Mouse (Mus musculus) C2C12 (cell line): ENCODE results near the gene Kank3. TPM values are rescaled to one million over a fixed set of nuclear protein-coding genes. Genes with fewer than 3 reads are reported as not detected.
A peak's percentile ranks its signal among the peaks of the same experiment; 100 is the strongest.

Source experiments
- H3K27me3 ChIP-seq: one replicate; pipeline ENCODE4 v1.6.1; 2011; ENCODE audit not compliant: control insufficient read depth, insufficient read depth, insufficient read length
- H3K36me3 ChIP-seq: one replicate; pipeline ENCODE4 v1.6.1; 2011; ENCODE audit not compliant: control insufficient read depth, insufficient read depth
- H3K4me3 ChIP-seq: one replicate; pipeline ENCODE4 v1.5.1; 2011; ENCODE audit warnings: mild to moderate bottlenecking, control low read depth; ENCODE audit not compliant: poor library complexity, insufficient read depth, severe bottlenecking
- H3K79me2 ChIP-seq: one replicate; pipeline ENCODE4 v1.6.1; 2011; ENCODE audit not compliant: control insufficient read depth, insufficient read depth
- H3K79me3 ChIP-seq: one replicate; pipeline ENCODE4 v1.6.1; 2011; ENCODE audit warnings: low read depth, control low read depth
- H3ac ChIP-seq: one replicate; pipeline ENCODE3; 2011; ENCODE audit warnings: low read depth; ENCODE audit not compliant: control insufficient read depth, insufficient read length
- CEBPB ChIP-seq: IDR thresholded peaks from one replicate; pipeline ENCODE4 v1.6.1; 2011; ENCODE audit warnings: low read depth, mild to moderate bottlenecking, control low read depth, moderate library complexity
- CTCF ChIP-seq: IDR thresholded peaks from one replicate; pipeline ENCODE4 v1.5.1; 2011; ENCODE audit not compliant: control insufficient read depth, insufficient read depth, insufficient read length
- FOSL1 ChIP-seq: IDR thresholded peaks from one replicate; pipeline ENCODE4 v1.8.0; 2011; ENCODE audit warnings: mild to moderate bottlenecking, low read length; ENCODE audit not compliant: poor library complexity, insufficient read depth, severe bottlenecking
- MAX ChIP-seq: IDR thresholded peaks from one replicate; pipeline ENCODE4 v1.6.1; 2011; ENCODE audit warnings: mild to moderate bottlenecking, control low read depth
- MYOD1 ChIP-seq: IDR thresholded peaks from one replicate; pipeline ENCODE4 v1.6.1; 2011; ENCODE audit warnings: low read depth; ENCODE audit not compliant: control insufficient read depth, insufficient read length
- MYOG ChIP-seq: IDR thresholded peaks from one replicate; pipeline ENCODE4 v1.6.1; 2011; ENCODE audit not compliant: control insufficient read depth, insufficient read length; ENCODE audit errors: extremely low read depth
- USF1 ChIP-seq: IDR thresholded peaks from one replicate; pipeline ENCODE4 v1.6.1; 2011; ENCODE audit warnings: low read depth, mild to moderate bottlenecking, control low read depth, moderate library complexity
- polyA plus RNA-seq: library from polyadenylated mRNA; unstranded; fragments of >200 nt; fragmentation: generic; extraction: Trizol; gene quantifications from one replicate; pipeline ENCODE4 v1.2.1, GENCODE M21; 2012; ENCODE audit warnings: missing spikeins

Kank3 gene
- polyA plus RNA-seq, 1 experiment: 5.0 TPM

DNA sequence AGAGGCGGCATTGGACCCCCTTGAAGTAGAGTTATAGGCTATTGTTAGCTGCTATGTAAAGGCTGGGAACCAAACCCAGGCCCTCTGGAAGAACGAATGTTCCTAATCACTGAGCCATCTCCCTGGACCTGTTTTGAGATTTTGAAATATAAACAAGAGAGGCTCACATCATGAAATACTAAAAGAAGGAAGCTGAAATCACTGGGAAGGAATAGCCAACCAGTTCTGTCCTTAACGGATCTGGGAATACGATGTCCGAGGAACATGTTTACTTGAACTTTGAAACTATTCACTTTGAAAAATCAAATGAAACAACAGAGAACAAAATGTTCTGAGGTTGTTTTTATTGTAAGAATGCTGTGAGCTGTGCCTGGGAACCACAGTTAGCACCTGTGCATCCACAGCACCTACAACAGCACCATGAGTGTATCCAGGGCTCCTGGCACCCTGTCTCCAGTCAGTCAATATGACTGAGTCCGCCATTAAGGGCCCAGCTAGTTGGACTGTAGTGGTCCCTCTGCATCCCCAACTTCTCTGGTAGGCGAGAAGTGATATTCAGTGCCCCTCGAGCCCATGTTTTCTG, 35.7 kb upstream of the Kank3 start:
- peaks cover 48% of the 10 kb centered on the region for H3K36me3 ChIP-seq
- peaks cover 29% of the 10 kb centered on the region for H3K79me2 ChIP-seq
- TF ChIP-seq MAX: no peak
- TF ChIP-seq CTCF: no peak
- TF ChIP-seq MYOD1: no peak
- TF ChIP-seq MYOG: no peak
- no peak for TF ChIP-seq USF1
- no peak overlapping the region for H3ac ChIP-seq
- no peak overlapping the region for H3K4me3 ChIP-seq
- peaks cover 10% of the 10 kb centered on the region for H3K79me3 ChIP-seq
- no peaks in the 10 kb centered on the region for H3K27me3 ChIP-seq

DNA sequence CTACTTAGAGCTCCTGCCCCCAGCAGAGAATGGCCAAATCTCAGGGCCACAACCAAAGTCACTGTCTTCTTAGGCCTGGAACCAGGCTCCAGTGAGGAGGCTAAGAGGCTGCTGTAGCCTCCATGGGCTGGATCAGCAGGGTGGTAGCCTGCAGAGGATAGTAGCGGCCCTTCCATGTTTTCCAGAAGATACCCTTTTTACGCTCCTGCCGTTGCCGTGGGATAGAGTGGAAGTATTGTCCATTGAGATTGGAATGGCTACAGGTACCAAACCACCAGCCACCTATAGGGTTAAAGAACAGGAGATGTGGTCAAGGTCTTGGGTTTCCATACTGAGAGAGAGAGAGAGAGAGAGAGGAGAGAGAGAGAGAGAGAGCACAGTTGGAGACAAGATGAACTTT, 35.0 kb upstream of the Kank3 start:
- TF ChIP-seq MYOG (no peak), USF1 (no peak), CEBPB (no peak), CTCF (no peak), MAX (no peak), FOSL1 (no peak), MYOD1 (no peak)
- H3K36me3 ChIP-seq: peaks cover 48% of the 10 kb centered on the region

DNA sequence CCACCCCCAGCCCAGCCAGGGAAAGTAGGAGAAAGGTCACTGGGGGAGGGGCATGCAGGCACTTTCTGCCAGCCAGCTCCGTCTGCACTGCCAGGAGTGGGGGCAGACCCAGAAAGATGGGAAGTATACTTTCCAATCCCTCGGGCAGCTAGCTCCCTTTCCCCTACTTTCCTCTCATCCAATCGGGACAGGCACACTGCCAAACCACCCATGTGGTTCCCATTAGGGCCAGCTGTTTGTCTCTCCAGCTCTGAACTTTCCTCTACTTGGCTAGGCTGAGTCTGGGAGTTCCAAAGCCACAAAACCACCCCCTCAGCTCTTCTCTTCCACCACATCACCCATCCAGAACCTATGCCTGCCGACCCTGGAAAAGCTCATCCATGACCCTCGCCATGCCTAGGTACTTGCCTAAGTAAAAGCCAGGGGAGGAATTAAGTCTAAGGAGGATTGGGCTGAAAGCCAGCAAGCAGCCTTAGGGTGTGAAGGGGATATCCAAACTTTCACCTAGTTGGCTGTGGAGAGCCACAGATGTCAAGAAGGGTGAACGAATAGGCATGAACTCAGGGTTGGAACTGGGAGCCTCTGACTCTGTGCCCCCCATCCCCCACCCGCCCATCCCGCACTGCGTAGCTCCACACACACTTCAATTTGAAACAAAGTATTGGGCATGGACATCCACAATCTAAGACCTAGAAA, 30.9 kb upstream of the Kank3 start:
- Histone ChIP-seq H3K79me2 (peaks cover 51% of the 10 kb centered on the region), H3K4me3 (peak overlapping the region; percentile 51), H3ac (peak overlapping the region; percentile 48), H3K27me3 (no peaks in the 10 kb centered on the region), H3K36me3 (peaks cover 45% of the 10 kb centered on the region), H3K79me3 (peaks cover 15% of the 10 kb centered on the region)
- TF ChIP-seq MAX (peak; percentile 52), USF1 (no peak), MYOD1 (peak; percentile 83), CEBPB (no peak)

More for the DNA sequence above, 35.0 kb upstream of the Kank3 start:
- H3K27me3 ChIP-seq: no peaks in the 10 kb centered on the region
- H3ac ChIP-seq: no peak overlapping the region
- H3K4me3 ChIP-seq: no peak overlapping the region
- peaks cover 36% of the 10 kb centered on the region for H3K79me2 ChIP-seq
- H3K79me3 ChIP-seq: peaks cover 13% of the 10 kb centered on the region

DNA sequence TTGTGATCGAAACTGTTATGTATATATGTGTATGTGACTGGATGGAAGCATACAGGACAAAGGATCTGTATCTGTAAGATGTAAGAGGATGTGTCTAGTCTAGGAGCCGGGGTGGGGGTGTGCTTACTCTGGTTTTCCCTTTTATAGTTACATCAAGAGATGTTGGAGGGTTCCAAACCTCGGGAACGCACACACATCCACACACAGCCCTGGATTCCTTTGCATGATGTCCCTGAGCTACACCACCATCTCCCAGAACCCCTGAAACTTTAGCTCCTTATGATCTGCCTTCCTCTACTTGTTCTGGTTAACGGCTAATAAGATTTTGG, 30.4 kb upstream of the Kank3 start:
- no peak for TF ChIP-seq USF1
- no peak for TF ChIP-seq CTCF
- TF ChIP-seq MYOD1: no peak
- TF ChIP-seq MYOG: no peak
- no peak for TF ChIP-seq MAX
- no peak for TF ChIP-seq CEBPB
- TF ChIP-seq FOSL1: no peak
- H3K4me3 ChIP-seq: peak overlapping the region; percentile 51
- H3K27me3 ChIP-seq: no peaks in the 10 kb centered on the region
- peaks cover 51% of the 10 kb centered on the region for H3K79me2 ChIP-seq
- H3K36me3 ChIP-seq: peaks cover 40% of the 10 kb centered on the region
- H3ac ChIP-seq: peak overlapping the region; percentile 33
- peaks cover 15% of the 10 kb centered on the region for H3K79me3 ChIP-seq

DNA sequence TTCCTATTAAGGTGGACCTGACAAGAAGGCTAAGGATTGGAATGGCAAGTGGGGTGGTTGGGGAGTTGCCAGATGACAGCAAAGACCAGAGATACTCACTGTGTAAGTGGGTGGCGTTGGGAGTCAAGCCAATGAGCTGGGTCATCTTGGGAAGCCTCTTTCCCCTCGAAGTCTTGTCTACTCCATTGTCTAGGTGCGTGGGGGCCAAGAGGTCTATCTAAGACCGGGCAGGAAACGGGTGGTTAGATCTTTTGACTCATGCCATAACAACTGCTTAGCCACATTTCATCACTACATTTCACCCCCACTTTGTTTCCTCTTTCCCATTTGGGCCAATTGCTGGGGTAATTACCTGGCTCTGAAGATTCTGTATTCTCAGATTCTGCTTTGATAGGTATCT, 29.9 kb upstream of the Kank3 start:
- Histone ChIP-seq H3K79me2 (peaks cover 51% of the 10 kb centered on the region), H3K36me3 (peaks cover 35% of the 10 kb centered on the region), H3K79me3 (peaks cover 15% of the 10 kb centered on the region), H3ac (no peak overlapping the region), H3K4me3 (peak overlapping the region; percentile 51), H3K27me3 (no peaks in the 10 kb centered on the region)
- no peak for TF ChIP-seq FOSL1
- peak; percentile 65 for TF ChIP-seq MYOD1
- TF ChIP-seq CEBPB: peak; percentile 50

DNA sequence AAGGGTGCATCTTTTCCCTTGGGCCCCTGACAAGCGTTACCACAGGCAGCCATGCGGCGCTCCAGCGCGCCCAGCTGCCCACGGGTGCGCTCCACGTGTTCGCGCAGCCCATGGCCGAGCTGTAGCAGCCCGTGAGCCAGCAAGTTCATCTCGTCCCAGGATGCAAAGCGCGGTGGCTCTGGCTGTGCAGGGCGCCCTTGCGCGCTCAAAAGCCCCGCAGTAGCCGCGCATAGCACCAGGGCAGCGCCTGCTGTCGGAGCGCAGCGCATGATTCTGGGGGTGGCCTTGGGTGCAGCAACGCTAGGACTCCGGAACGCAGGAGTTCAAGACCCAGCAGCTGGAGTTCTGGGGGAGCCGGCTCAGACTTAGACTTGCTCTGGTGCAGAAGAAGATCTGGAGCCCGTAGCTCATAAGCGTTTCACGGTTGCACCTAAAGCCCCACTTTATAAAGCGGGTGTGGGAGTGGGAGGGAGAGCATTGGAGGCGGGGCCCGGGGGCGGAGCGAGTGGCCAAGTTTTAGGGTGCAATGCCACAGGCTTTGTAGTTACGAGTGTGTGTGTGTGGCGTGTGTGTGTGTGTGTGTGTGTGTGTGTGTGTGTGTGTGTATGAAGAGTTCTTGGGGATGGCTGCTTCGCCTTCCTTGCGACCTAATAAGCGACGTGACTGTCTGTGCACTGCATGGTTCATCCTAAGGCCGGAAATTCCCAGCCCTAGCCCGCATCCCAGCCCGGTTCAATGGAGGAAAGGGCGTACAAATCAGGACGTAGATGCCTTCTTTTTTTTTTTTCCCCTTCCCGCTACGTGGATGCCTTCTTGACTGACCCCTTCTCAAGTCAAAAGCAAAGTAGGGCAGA, 29.0 kb upstream of the Kank3 start, which contains the start of gene Angptl4:
Angptl4 (minus strand) TSS at position 707 of the 854 bp plus-strand sequence.
- Histone ChIP-seq H3K79me2 (peaks cover 51% of the 10 kb centered on the region), H3K36me3 (peaks cover 26% of the 10 kb centered on the region), H3K79me3 (peaks cover 15% of the 10 kb centered on the region), H3ac (peak within 1 kb of the TSS; percentile 48), H3K27me3 (no peaks in the 10 kb centered on the region), H3K4me3 (peak within 1 kb of the TSS; percentile 51)
- TF ChIP-seq MAX: peak; percentile 95
- no peak for TF ChIP-seq CEBPB
- peak; percentile 32 for TF ChIP-seq USF1
- TF ChIP-seq MYOD1: no peak
- no peak for TF ChIP-seq MYOG
- no peak for TF ChIP-seq CTCF
